Mouse (Mus musculus) small intestine, adult 2 months (tissue): ENCODE measurements around the gene Gsk3a.

Experiments used
- CTCF ChIP-seq: fragments of 200-500 bp; IDR thresholded peaks from 2 replicates; pipeline ENCODE4 v1.5.1; 2012; ENCODE audit warnings: low read depth, mild to moderate bottlenecking, control low read depth, inconsistent platforms, low read length, moderate library complexity, mixed read lengths; ENCODE audit not compliant: insufficient replicate concordance, insufficient read length; ENCODE audit errors: extremely low read depth
- POLR2A ChIP-seq: fragments of 200-500 bp; IDR thresholded peaks from 2 replicates; pipeline ENCODE4 v1.6.1; 2012; ENCODE audit warnings: low read depth, mild to moderate bottlenecking, control low read depth, inconsistent platforms, low read length, moderate library complexity

DNA sequence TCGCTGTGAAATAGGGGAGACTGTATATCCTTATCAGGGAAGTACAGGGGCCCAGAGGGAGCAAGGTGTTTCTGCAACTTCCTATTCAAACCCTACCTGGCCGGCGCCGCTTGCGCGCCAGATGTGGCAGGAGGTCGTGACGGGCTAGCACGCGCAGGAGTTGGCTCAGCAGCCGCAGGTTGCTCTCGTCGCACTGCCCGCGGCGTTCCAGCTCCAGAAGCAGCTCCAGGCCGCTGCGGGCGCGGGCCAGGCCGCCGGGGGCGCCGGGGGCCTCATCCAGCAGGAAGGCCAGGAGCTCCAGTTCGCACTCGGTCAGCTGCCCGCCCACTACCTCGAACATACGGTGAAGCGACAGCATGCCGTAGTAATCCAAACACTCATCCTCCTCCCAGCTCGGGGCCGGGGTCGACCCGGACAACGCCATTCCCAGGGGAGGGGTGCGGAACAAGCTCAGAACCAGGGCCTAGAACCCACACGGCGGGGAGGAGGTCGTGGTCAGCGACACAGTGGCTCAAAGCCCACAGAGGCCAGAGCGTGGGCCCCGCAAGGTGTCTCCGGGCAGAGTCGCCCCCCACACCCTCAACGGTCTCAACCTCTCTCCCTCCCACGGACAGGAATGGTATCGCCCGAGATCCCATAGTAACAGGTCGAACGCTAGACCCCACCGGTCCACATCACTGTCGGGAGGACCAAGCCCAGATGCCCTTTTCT is 18.8 kb downstream of the Gsk3a start:
- no peak for TF ChIP-seq POLR2A
- no peak for TF ChIP-seq CTCF
